Mouse (Mus musculus): Measurements from ENCODE around the gene Pex19. TPM values are rescaled to one million over a fixed set of nuclear protein-coding genes. Genes with fewer than 3 reads are reported as not detected.

The Pex19 gene
- total RNA-seq, 2 experiments from 2014 or later, result 129 to 134 TPM

DNA sequence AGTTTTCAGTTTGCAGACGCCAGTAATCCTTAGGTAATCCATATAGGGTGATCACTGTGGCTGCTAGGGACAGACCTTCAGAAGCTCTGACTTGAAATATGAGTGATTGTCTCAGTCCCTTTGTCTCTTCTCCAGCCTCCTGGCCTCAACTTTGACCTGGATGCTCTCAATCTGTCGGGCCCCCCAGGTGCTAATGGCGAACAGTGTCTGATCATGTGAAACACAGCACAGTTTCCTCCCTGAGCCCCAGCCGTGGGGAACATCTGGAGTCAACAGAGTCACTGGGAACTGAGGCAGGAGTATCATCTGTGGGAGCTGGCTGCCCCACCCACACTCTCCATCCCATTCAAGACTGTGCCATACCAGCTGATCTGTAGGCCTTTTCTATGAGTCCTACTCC is 7.5 kb downstream of the Pex19 start:
- DNase-seq, result no peak

- no peak for DNase-seq
These were observed 13.6 kb downstream of the Pex19 start for GRCm38 (mm10) chr1:172140160-172140559.

DNA sequence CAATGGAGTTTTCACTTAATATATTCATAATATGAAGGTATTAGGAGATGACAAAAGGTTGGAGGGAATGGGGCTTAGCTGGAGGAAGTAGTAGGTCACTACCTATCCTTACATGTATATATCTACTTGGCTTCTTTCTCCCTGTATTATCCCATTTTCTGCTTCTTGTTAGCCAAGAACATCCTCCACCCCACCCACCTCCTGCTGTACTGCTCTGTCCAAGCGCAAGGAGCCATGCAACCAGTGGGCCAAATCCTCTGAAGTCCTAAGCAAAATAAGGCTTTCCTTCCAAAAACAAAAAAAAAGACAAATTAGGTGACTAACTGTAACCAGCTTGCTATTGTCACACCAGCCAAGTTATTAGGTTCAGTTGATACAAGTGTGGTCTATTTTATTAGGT is 14.3 kb downstream of the Pex19 start:
- no peak for DNase-seq

GRCm38 (mm10) chr1:172141529-172141928 is 15.0 kb downstream of the Pex19 start:
- DNase-seq, result no peak

DNA sequence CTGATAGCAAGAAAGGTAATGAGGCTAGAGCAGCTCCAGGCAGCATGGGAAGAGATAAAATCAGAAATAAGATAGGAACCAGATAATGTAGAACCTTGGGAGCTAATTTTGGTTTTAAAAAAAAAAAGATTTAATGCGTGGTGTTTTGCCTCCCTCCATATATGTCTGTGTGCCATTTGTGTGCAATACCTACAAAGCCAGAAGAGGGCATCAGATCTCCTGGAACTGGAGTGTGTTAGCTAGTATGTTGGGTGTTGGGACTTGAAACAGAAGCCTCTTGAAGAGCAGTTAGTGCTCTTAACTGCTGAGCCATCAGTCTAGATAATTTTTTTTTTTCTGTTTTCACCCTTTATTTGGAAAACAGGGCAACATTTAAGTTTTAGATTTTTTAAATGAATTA is 17.0 kb downstream of the Pex19 start:
- DNase-seq, result peak; percentile 74

GRCm38 (mm10) chr1:172147835-172148278 is 21.3 kb downstream of the Pex19 start, which contains the start of gene Dcaf8:
Gene Dcaf8 (plus strand): TSS chr1:172148084.
- peak; percentile 99 for DNase-seq

DNA sequence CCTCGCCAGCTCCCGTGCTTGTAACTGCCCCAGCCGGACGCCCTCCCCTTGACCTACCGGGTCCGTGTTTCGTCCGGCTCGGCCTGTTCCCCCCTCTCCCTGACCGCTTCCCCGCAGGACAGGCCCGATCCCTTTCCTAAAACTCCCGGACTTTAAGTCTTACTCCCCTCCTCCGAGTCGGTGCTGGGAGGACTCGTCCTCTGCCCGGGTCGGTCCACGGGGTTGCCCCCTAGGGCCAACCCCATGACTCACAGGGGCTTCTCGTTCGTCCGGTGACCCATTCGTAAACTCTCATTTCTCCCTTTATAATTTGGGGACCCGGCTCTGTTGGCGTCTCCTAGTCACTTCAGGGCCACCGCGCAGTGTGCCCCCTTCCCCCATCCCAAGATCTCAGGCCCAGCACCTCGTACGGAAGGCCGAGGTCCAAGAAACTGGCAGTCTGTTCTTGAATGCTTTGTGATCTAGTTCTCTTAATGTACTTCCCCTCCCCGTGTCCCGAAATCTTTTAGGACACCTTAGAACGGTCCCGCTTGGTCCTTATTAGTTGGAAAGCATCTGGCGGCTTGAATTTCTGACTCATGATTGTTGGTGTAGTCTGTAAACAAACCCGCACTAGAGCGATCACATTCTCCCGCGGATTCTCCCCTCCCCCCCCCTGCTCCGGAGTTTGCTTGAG is 21.9 kb downstream of the Pex19 start:
- peak; percentile 30 for DNase-seq

GRCm38 (mm10) chr1:172148955-172149815 is 22.6 kb downstream of the Pex19 start:
- DNase-seq, result no peak

GRCm38 (mm10) chr1:172154536-172154935 is 28.0 kb downstream of the Pex19 start:
- DNase-seq, result no peak

- no peak for DNase-seq
These were observed 29.0 kb downstream of the Pex19 start for GRCm38 (mm10) chr1:172155518-172155917.

DNA sequence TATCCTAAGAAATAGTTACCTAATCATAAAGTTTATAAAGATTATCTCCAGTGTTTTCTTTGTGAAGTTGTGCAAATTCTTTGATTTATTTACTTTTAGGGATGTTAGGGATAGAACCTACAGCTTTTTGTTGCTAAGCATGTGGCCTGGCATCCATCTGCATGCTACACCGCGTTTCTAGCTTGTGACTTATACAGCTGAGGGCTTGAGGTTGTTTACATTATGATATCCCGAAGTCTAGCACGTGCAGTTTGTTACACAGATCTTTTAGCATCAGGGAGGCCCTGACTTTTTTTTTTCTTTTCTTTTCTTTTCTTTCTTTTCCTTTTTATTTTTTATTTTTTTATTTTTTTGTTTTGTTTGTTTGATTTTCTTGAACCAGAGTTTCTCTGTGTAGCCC is 33.4 kb downstream of the Pex19 start:
- no peak for DNase-seq

GRCm38 (mm10) chr1:172160508-172160907 is 34.0 kb downstream of the Pex19 start:
- DNase-seq, result no peak

GRCm38 (mm10) chr1:172162009-172162408 is 35.5 kb downstream of the Pex19 start:
- peak; percentile 42 for DNase-seq

DNA sequence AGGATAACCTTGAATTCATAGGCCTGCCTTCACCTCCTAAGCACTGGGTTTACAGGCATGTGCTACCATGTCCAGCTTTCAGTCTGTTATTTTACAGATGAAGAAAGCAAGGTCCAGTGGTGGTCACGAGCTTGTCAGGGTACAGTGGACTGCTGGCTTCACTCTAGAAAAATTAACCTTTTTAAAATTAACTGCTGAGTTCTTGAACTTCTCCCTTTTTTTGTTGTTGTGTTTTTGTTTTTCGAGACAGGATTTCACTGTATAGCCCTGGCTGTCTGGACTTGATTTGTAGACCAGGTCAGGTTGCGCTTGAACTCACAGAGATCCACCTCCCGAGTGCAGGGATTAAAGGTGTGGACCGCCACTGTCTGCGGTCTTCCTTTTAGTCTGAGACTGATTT is 36.4 kb downstream of the Pex19 start:
- no peak for DNase-seq

DNA sequence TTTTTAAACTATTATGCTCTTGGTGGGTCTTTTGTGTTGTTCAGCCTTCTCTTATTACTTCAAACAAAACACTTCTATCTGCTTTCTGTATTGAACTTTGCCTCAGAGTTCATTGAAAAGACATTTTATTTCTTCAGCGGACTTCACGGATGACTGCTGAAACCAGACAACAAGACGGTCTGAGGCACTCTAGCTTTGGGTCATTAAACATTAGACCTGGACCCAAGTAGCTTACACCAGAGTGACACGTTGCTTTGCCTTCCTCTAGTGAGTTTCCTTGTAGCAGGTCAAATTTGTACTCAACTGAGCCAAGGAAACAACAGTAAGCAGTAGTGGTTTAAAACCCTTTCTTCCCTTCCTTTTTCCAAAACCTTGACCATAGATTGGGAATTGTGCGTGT is 41.4 kb downstream of the Pex19 start:
- no peak for DNase-seq

DNA sequence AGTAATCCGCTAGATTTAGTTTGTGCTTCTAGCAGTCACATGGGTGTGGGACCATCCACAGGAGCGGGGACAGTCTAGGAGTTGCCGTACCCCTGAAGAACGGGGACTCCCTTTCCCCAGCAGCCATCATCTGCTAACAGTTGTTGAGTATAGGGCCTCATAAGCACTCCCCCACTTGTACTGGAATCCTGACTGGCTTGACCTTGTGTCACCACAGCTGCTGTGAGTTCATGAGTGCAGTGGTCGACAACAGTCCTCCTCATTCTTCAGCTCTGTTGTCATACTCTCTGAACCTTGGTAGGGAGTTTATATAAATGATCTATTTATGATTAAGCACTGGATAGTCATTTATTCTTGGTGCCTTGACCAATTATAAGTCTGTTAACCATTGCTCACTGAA is 43.3 kb downstream of the Pex19 start:
- no peak for DNase-seq

GRCm38 (mm10) chr1:172172381-172172780 is 45.8 kb downstream of the Pex19 start:
- no peak for DNase-seq

- DNase-seq, result no peak
These were observed 46.6 kb downstream of the Pex19 start for GRCm38 (mm10) chr1:172173181-172173580.

- no peak for DNase-seq
These were observed 51.2 kb downstream of the Pex19 start for GRCm38 (mm10) chr1:172177791-172178190.

GRCm38 (mm10) chr1:172179102-172179501 is 52.5 kb downstream of the Pex19 start:
- no peak for DNase-seq

GRCm38 (mm10) chr1:172180881-172181280 is 54.3 kb downstream of the Pex19 start:
- DNase-seq, result no peak

DNA sequence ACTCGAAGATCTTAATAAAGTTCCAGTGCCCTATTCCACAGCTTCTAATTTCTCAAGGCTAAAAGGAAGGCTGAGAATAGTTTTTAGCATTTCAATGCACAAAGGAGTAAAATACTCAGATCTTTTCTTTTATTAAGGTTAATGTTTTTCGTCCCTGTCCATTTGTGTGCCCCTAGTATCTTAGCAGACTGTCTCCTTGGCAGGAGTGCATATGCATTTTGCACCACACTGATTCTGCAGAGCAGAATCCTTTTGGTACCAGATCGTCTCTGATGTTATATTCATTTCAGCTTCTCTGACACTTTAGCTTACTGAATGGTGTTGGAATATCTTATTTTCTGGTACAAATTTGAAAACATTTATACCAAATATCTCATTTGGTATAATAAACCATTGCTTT is 55.2 kb downstream of the Pex19 start:
- DNase-seq, result no peak

- DNase-seq, result no peak
These were observed 56.5 kb downstream of the Pex19 start for GRCm38 (mm10) chr1:172183056-172183455.

- no peak for DNase-seq
These were observed 57.4 kb downstream of the Pex19 start for GRCm38 (mm10) chr1:172183915-172184314.
